Mouse (Mus musculus) lung, adult 2 months (tissue): ENCODE measurements around the gene Cpxm2. TPM values are rescaled to one million over a fixed set of nuclear protein-coding genes. Genes with fewer than 3 reads are reported as not detected.

Source experiments
- DNase-seq: peaks from one replicate; pipeline ENCODE4 v3.0.0; 2022
- H3K4me1 ChIP-seq: fragments of 200-500 bp; 2 replicates; pipeline ENCODE4 v1.6.1; 2011; ENCODE audit warnings: low read length; ENCODE audit not compliant: control insufficient read depth, insufficient read depth
- H3K4me3 ChIP-seq: fragments of 200-500 bp; replicated peaks from 2 replicates; pipeline ENCODE3; 2011; ENCODE audit warnings: low read depth, mild to moderate bottlenecking, control low read depth, low read length; ENCODE audit errors: extremely low read depth
- CTCF ChIP-seq: fragments of 200-500 bp; IDR thresholded peaks from 2 replicates; pipeline ENCODE4 v1.5.1; 2011; ENCODE audit warnings: mild to moderate bottlenecking, low read length, control low read depth; ENCODE audit not compliant: insufficient read depth
- POLR2A ChIP-seq: fragments of 200-500 bp; IDR thresholded peaks from 2 replicates; pipeline ENCODE4 v1.6.1; 2011; ENCODE audit warnings: low read depth, mild to moderate bottlenecking, control low read depth, low read length, borderline replicate concordance; ENCODE audit errors: extremely low read depth
- WGBS: fragments of 180-500 bp; shearing (Covaris S2); methylation state at CpG from one replicate; pipeline ENCODE4 v1.1.7; 2018; 5-methylcytosine and 5-hydroxymethylcytosine counted together
- polyA plus RNA-seq: library from polyadenylated mRNA; depleted of rRNA; stranded (reverse); fragments of >200 nt; gene quantifications from 2 replicates; pipeline ENCODE4 v1.2.3, GENCODE M21; 2012

The Cpxm2 gene
- polyA plus RNA-seq, 1 experiment: 5.4 TPM

- TF ChIP-seq CTCF (no peak), POLR2A (no peak)
- WGBS: 77% methylated on average over 15 of the region's 15 CpGs
- Histone ChIP-seq H3K4me1 (no peaks in the 10 kb centered on the region), H3K4me3 (no peak overlapping the region)
- DNase-seq: no peak
Measured at GRCm38 (mm10) chr7:132145227-132145800, 9.2 kb downstream of the Cpxm2 start.

- DNase-seq: no peak
- TF ChIP-seq CTCF (no peak), POLR2A (no peak)
- Histone ChIP-seq H3K4me3 (no peak overlapping the region), H3K4me1 (no peaks in the 10 kb centered on the region)
- 80% methylated on average over 6 of the region's 6 CpGs for WGBS
Measured at GRCm38 (mm10) chr7:132128687-132129086, 25.9 kb downstream of the Cpxm2 start.

- no peak for TF ChIP-seq CTCF
- TF ChIP-seq POLR2A: no peak
- H3K4me1 ChIP-seq: no peaks in the 10 kb centered on the region
- H3K4me3 ChIP-seq: no peak overlapping the region
- whole genome bisulfite sequencing: 59% methylated on average over 7 of the region's 7 CpGs
- DNase-seq: no peak
Measured at GRCm38 (mm10) chr7:132124948-132125347, 29.6 kb downstream of the Cpxm2 start.

- DNase-seq: no peak
- H3K4me3 ChIP-seq: no peak overlapping the region
- 53% methylated on average over 7 of the region's 7 CpGs for WGBS
- no peak for TF ChIP-seq CTCF
- TF ChIP-seq POLR2A: no peak
- H3K4me1 ChIP-seq: no peaks in the 10 kb centered on the region
Measured at GRCm38 (mm10) chr7:132123211-132123610, 31.3 kb downstream of the Cpxm2 start.

GRCm38 (mm10) chr7:132119817-132120216 lies 34.7 kb downstream of the Cpxm2 start:
- Histone ChIP-seq H3K4me1 (no peaks in the 10 kb centered on the region), H3K4me3 (no peak overlapping the region)
- DNase-seq: no peak
- TF ChIP-seq CTCF (no peak), POLR2A (no peak)
- WGBS: 79% methylated on average over 4 of the region's 4 CpGs

GRCm38 (mm10) chr7:132111770-132112169 lies 42.8 kb downstream of the Cpxm2 start:
- TF ChIP-seq POLR2A: no peak
- TF ChIP-seq CTCF: no peak
- DNase-seq: no peak
- Histone ChIP-seq H3K4me3 (no peak overlapping the region), H3K4me1 (no peaks in the 10 kb centered on the region)
- WGBS: 74% methylated on average over 5 of the region's 5 CpGs

- DNase-seq: no peak
- WGBS: 76% methylated on average over 3 of the region's 3 CpGs
- Histone ChIP-seq H3K4me3 (no peak overlapping the region), H3K4me1 (no peaks in the 10 kb centered on the region)
- TF ChIP-seq POLR2A (no peak), CTCF (no peak)
Measured at GRCm38 (mm10) chr7:132110308-132110707, 44.2 kb downstream of the Cpxm2 start.

GRCm38 (mm10) chr7:132106891-132107290 lies 47.6 kb downstream of the Cpxm2 start:
- 74% methylated on average over 4 of the region's 4 CpGs for WGBS

GRCm38 (mm10) chr7:132105326-132105725 lies 49.2 kb downstream of the Cpxm2 start:
- DNase-seq: no peak
- WGBS: 71% methylated on average over 4 of the region's 4 CpGs
- TF ChIP-seq POLR2A: no peak
- no peak for TF ChIP-seq CTCF

More at GRCm38 (mm10) chr7:132106891-132107290, 47.6 kb downstream of the Cpxm2 start:
- DNase-seq: no peak
- TF ChIP-seq CTCF (no peak), POLR2A (no peak)
- Histone ChIP-seq H3K4me1 (no peaks in the 10 kb centered on the region), H3K4me3 (no peak overlapping the region)

GRCm38 (mm10) chr7:132098441-132098840 lies 56.1 kb downstream of the Cpxm2 start:
- no peak for TF ChIP-seq CTCF
- TF ChIP-seq POLR2A: no peak
- 36% methylated on average over 4 of the region's 4 CpGs for WGBS
- DNase-seq: no peak
- Histone ChIP-seq H3K4me1 (no peaks in the 10 kb centered on the region), H3K4me3 (no peak overlapping the region)

More at GRCm38 (mm10) chr7:132105326-132105725, 49.2 kb downstream of the Cpxm2 start:
- Histone ChIP-seq H3K4me3 (no peak overlapping the region), H3K4me1 (no peaks in the 10 kb centered on the region)
